Mouse (Mus musculus) stomach, postnatal 0 days (tissue): ENCODE data around the gene Gm9936.

Experiments
- CTCF ChIP-seq: IDR thresholded peaks from 2 replicates; pipeline ENCODE4 v1.5.1; 2016; ENCODE audit warnings: antibody characterized with exemption, low read depth, mild to moderate bottlenecking, moderate library complexity
- EP300 ChIP-seq: optimal IDR thresholded peaks from 2 replicates; pipeline ENCODE3; 2016; ENCODE audit warnings: antibody characterized with exemption

GRCm38 (mm10) chr5:114807468-114807867 lies 51.0 kb downstream of the Gm9936 start:
- TF ChIP-seq CTCF: no peak
- no peak for TF ChIP-seq EP300
